Mouse (Mus musculus): ENCODE measurements around the gene Kcnh8.

GRCm38 (mm10) chr17:52599141-52599540 is 3.4 kb upstream of the Kcnh8 start:
- TF ChIP-seq CTCF (IDR thresholded peaks at IDR 0.05; ENCODE audit: insufficient read depth, low read depth, low read length) (no peak), POLR2A (IDR thresholded peaks at IDR 0.05; ENCODE audit: insufficient read depth, low read depth, low read length) (no peak)

Measured in olfactory bulb, adult 2 months (tissue).